Mouse (Mus musculus): Measurements from ENCODE around the gene Hist1h4c. TPM values are rescaled to one million over a fixed set of nuclear protein-coding genes. Genes with fewer than 3 reads are reported as not detected.

Gene Hist1h4c
- polyA plus RNA-seq, 1 experiment from 2014 or later, result 6.0 TPM

DNA sequence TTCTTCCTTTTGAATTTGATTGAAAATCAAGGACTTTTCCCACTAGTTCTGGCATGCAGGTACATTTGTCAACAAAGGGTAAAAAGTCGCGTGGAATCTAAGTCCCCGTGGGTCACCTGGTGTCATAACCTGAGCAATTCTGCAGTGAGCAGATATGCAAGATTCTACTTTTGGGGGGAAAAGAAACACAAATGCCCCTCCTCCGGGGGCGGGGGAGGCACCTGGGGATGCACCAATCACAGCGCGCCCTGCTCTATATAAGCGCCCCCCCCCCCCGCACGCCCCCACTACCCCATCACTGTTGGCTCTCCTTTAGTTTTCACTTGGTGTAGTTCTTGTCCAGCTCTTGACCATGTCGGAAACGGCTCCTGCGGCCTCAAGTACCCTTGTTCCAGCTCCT lies 2.7 kb downstream of the Hist1h4c start, which contains the start of gene Hist1h1t:
Gene Hist1h1t, plus strand, starts transcription at position 301 of the 400 bp plus-strand sequence.
- no peak within 1 kb of the TSS for H3K27ac ChIP-seq (ENCODE audit: low read depth, low read length)

DNA sequence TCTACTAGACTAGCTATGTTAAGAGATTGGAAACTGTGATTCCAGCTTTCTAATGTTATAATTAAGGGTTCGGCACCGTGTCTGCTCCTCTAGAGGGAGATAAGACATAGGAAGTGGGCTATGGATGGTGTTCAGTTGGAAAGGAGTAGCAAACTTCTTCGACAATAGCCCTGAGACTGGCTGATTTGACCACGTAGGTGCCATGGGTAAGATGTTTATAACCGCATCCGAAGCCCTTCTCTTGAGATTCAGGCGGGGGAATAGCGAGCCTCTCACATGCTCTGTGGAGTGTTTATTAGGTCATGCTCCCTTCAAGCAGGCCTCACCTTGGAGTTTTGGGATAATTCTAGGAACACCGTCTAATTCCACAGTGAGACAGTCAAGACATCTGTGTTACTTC lies 3.3 kb downstream of the Hist1h4c start:
- Histone ChIP-seq H3K9me3 (ENCODE audit: control insufficient read depth, low read length) (no peaks in the 10 kb centered on the region), H3K4me2 (ENCODE audit: low read depth, low read length, severe bottlenecking) (no peak overlapping the region), H3K4me1 (replicated peaks; ENCODE audit: control insufficient read depth, insufficient read depth, low read length) (no peaks in the 10 kb centered on the region), H3K27me3 (ENCODE audit: control insufficient read depth, insufficient read depth, low read length) (no peaks in the 10 kb centered on the region), H3K9ac (ENCODE audit: low read length) (no peak overlapping the region), H3K27ac (ENCODE audit: low read depth, low read length) (no peak overlapping the region), H3K36me3 (ENCODE audit: control insufficient read depth, insufficient read depth, low read length) (no peaks in the 10 kb centered on the region), H3K4me3 (ENCODE audit: low read depth, low read length) (no peak overlapping the region)
- WGBS, result 94% methylated on average over 9 of the region's 9 CpGs
- DNase-seq (ENCODE audit: low spot score), result no peak
- ATAC-seq (replicated peaks; ENCODE audit: low FRiP score), result no peak

More for the DNA sequence above, 2.7 kb downstream of the Hist1h4c start, which contains the start of gene Hist1h1t:
- H3K36me3 ChIP-seq (ENCODE audit: control insufficient read depth, insufficient read depth, low read length), result no peaks in the 10 kb centered on the region
- H3K27me3 ChIP-seq (ENCODE audit: control insufficient read depth, insufficient read depth, low read length), result no peaks in the 10 kb centered on the region
- H3K9ac ChIP-seq (ENCODE audit: low read length), result no peak within 1 kb of the TSS
- no peaks in the 10 kb centered on the region for H3K9me3 ChIP-seq (ENCODE audit: control insufficient read depth, low read length)
- H3K4me1 ChIP-seq (replicated peaks; ENCODE audit: control insufficient read depth, insufficient read depth, low read length), result no peaks in the 10 kb centered on the region
- no peak within 1 kb of the TSS for H3K4me3 ChIP-seq (ENCODE audit: low read depth, low read length)
- H3K4me2 ChIP-seq (ENCODE audit: low read depth, low read length, severe bottlenecking), result no peak within 1 kb of the TSS
- DNase-seq (ENCODE audit: low spot score) (no peak), ATAC-seq (replicated peaks; ENCODE audit: low FRiP score) (no peak)
- WGBS, result 52% methylated on average over 13 of the region's 13 CpGs

DNA sequence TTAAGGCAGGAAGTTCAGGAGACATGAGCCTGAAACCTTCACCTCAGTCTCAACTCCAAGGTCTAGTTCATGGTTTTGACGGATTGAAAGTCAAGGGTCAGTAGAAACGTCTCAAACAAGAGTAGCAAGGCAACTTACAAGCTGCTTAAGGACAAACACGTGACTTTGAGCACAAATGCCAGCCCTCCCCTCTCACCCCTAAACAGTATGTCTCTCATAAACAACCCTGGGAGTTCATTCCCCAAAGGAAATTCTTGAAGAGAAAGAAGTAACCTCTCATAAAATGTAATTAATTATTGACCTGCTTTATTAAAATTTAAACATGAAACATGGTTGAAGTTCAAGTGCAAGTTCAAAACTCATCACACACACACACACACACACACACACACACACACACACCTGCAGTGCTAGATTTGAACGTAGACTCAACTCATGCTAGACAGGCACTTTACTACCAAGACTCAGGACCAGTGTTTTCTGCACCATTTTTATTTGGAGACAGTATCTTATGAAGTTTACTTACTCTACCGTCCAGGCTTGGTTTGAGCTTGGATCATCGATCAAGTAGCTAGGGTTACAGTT lies 4.3 kb downstream of the Hist1h4c start:
- DNase-seq (ENCODE audit: low spot score) (no peak), ATAC-seq (replicated peaks; ENCODE audit: low FRiP score) (no peak)
- Histone ChIP-seq H3K9me3 (ENCODE audit: control insufficient read depth, low read length) (no peaks in the 10 kb centered on the region), H3K4me3 (ENCODE audit: low read depth, low read length) (no peak overlapping the region), H3K9ac (ENCODE audit: low read length) (no peak overlapping the region), H3K27ac (ENCODE audit: low read depth, low read length) (no peak overlapping the region), H3K36me3 (ENCODE audit: control insufficient read depth, insufficient read depth, low read length) (no peaks in the 10 kb centered on the region), H3K4me1 (replicated peaks; ENCODE audit: control insufficient read depth, insufficient read depth, low read length) (no peaks in the 10 kb centered on the region), H3K4me2 (ENCODE audit: low read depth, low read length, severe bottlenecking) (no peak overlapping the region), H3K27me3 (ENCODE audit: control insufficient read depth, insufficient read depth, low read length) (no peaks in the 10 kb centered on the region)
- WGBS, result 89% methylated on average over 6 of the region's 6 CpGs

DNA sequence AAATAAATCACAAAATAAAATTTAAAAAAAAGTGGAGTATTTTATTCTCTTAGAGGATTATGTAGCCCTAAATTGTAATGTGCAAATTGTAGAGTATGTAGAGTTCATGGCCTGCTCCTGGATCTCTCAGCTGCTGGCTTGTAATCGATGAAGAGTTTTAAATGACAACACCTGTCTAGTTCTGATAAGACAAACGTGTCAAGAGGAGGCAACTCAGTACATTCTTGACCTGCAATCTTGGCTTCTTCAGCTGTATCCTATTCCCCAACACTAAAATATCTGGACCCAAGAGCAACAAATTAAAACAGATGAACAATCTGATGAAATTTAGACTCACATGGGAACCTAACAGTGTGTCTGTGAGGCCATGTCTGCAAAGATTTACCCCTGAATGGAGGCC lies 8.8 kb downstream of the Hist1h4c start:
- Histone ChIP-seq H3K4me1 (replicated peaks; ENCODE audit: control insufficient read depth, insufficient read depth, low read length) (no peaks in the 10 kb centered on the region), H3K9ac (ENCODE audit: low read length) (no peak overlapping the region), H3K36me3 (ENCODE audit: control insufficient read depth, insufficient read depth, low read length) (no peaks in the 10 kb centered on the region), H3K9me3 (ENCODE audit: control insufficient read depth, low read length) (no peaks in the 10 kb centered on the region), H3K27ac (ENCODE audit: low read depth, low read length) (no peak overlapping the region), H3K4me2 (ENCODE audit: low read depth, low read length, severe bottlenecking) (no peak overlapping the region), H3K4me3 (ENCODE audit: low read depth, low read length) (no peak overlapping the region), H3K27me3 (ENCODE audit: control insufficient read depth, insufficient read depth, low read length) (no peaks in the 10 kb centered on the region)
- no peak for DNase-seq (ENCODE audit: low spot score)
- ATAC-seq (replicated peaks; ENCODE audit: low FRiP score), result no peak
- WGBS, result 88% methylated on average over 2 of the region's 2 CpGs

DNA sequence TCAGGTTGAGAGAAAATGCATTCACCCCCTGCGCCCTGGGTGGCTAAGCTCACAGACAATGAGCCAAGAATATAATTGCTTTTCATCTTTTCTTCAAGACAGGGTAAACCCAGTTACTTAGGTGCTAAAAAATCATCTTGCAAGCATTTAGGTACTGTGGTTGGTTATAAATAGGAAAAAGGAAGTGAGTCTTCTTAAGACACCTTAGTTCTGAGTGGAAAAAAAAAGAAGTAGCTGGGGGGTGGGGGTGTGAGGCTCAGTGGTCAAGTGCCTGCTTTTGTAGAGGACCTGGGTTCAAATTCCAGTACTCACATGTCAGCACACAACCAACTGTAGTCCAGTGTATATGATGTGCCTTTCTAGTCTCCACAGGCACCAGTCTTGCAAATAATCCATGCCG lies 9.3 kb downstream of the Hist1h4c start:
- ATAC-seq (replicated peaks; ENCODE audit: low FRiP score) (no peak), DNase-seq (ENCODE audit: low spot score) (no peak)
- no peaks in the 10 kb centered on the region for H3K9me3 ChIP-seq (ENCODE audit: control insufficient read depth, low read length)
- H3K4me1 ChIP-seq (replicated peaks; ENCODE audit: control insufficient read depth, insufficient read depth, low read length), result no peaks in the 10 kb centered on the region
- no peak overlapping the region for H3K9ac ChIP-seq (ENCODE audit: low read length)
- no peak overlapping the region for H3K4me3 ChIP-seq (ENCODE audit: low read depth, low read length)
- no peak overlapping the region for H3K27ac ChIP-seq (ENCODE audit: low read depth, low read length)
- H3K4me2 ChIP-seq (ENCODE audit: low read depth, low read length, severe bottlenecking), result no peak overlapping the region
- no peaks in the 10 kb centered on the region for H3K36me3 ChIP-seq (ENCODE audit: control insufficient read depth, insufficient read depth, low read length)
- 95% methylated on average over 2 of the region's 2 CpGs for WGBS
- no peaks in the 10 kb centered on the region for H3K27me3 ChIP-seq (ENCODE audit: control insufficient read depth, insufficient read depth, low read length)

DNA sequence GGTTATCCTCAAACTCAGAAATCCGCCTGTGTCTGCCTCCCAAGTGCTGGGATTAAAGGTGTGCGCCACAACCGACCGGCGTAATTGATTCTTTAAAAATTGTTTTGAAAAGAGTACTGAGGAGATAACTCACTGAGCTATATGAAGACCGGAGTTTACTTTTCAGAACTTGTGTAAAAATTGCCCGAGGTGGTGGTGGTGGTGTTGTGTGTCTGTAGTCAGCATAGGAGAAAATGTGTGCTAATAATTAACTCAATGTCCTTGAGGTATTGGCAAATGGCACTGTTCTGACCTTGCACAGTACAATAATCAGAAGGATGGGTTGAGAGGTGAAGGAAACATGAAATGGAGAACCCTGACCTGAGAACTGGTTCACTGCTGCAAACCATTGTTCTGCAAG lies 10.3 kb downstream of the Hist1h4c start:
- Histone ChIP-seq H3K4me3 (ENCODE audit: low read depth, low read length) (no peak overlapping the region), H3K27me3 (ENCODE audit: control insufficient read depth, insufficient read depth, low read length) (no peaks in the 10 kb centered on the region), H3K4me2 (ENCODE audit: low read depth, low read length, severe bottlenecking) (no peak overlapping the region), H3K9ac (ENCODE audit: low read length) (no peak overlapping the region), H3K36me3 (ENCODE audit: control insufficient read depth, insufficient read depth, low read length) (no peaks in the 10 kb centered on the region), H3K27ac (ENCODE audit: low read depth, low read length) (no peak overlapping the region), H3K9me3 (ENCODE audit: control insufficient read depth, low read length) (no peaks in the 10 kb centered on the region), H3K4me1 (replicated peaks; ENCODE audit: control insufficient read depth, insufficient read depth, low read length) (no peaks in the 10 kb centered on the region)
- 90% methylated on average over 7 of the region's 7 CpGs for WGBS
- no peak for DNase-seq (ENCODE audit: low spot score)
- no peak for ATAC-seq (replicated peaks; ENCODE audit: low FRiP score)

DNA sequence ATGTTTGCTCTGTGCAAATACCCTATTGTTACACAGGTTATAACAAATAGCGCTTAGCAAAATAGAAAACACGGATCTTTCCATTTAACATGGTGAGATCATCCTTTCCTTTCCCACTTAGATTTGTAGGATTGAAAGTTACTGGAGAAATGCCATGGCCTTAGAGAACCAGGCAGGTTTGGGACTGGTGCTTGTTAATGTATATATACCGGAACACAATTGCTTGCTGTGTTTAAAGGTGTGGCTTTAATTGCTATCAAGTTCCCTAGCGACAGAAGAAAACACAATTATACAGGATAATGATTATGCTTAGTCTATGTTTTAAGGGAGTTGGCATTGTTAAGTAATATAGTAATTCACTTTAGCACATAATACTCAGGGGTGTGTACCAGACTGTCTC lies 11.1 kb downstream of the Hist1h4c start:
- WGBS, result 90% methylated on average over 4 of the region's 4 CpGs
- no peak overlapping the region for H3K27ac ChIP-seq (ENCODE audit: low read depth, low read length)
- H3K4me2 ChIP-seq (ENCODE audit: low read depth, low read length, severe bottlenecking), result no peak overlapping the region
- H3K4me1 ChIP-seq (replicated peaks; ENCODE audit: control insufficient read depth, insufficient read depth, low read length), result 0 out of 2 replicates have a peak, but pooled peaks cover 2% of the 10 kb centered on the region
- H3K27me3 ChIP-seq (ENCODE audit: control insufficient read depth, insufficient read depth, low read length), result no peaks in the 10 kb centered on the region
- no peaks in the 10 kb centered on the region for H3K9me3 ChIP-seq (ENCODE audit: control insufficient read depth, low read length)
- no peak for DNase-seq (ENCODE audit: low spot score)
- H3K9ac ChIP-seq (ENCODE audit: low read length), result no peak overlapping the region
- no peak for ATAC-seq (replicated peaks; ENCODE audit: low FRiP score)
- H3K36me3 ChIP-seq (ENCODE audit: control insufficient read depth, insufficient read depth, low read length), result no peaks in the 10 kb centered on the region
- H3K4me3 ChIP-seq (ENCODE audit: low read depth, low read length), result no peak overlapping the region

DNA sequence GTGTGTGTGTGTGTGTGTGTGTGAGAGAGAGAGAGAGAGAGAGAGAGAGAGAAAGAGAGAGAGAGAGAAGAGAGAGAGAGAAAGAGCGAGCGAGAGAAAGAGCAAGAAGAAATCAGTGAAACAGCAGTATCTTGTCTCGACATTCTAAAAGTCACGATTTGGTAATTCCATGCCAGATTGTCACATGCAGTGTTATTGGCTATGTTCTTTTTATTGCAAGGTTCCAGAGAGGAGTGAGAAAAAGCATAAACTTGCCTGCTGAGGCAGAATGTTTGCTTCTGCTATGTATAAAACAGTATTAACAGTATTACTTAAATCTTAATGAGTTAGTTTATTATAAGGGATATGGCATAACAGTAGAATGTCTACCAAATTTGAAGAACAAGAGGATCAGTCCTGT lies 12.3 kb downstream of the Hist1h4c start:
- peak overlapping the region; percentile 53 for H3K9ac ChIP-seq (ENCODE audit: low read length)
- peak overlapping the region; percentile 98 for H3K27ac ChIP-seq (ENCODE audit: low read depth, low read length)
- DNase-seq (ENCODE audit: low spot score) (no peak), ATAC-seq (replicated peaks; ENCODE audit: low FRiP score) (no peak)
- no peaks in the 10 kb centered on the region for H3K27me3 ChIP-seq (ENCODE audit: control insufficient read depth, insufficient read depth, low read length)
- peak overlapping the region; percentile 40; the same call in 1 of the 2 replicates for H3K4me3 ChIP-seq (ENCODE audit: low read depth, low read length)
- H3K4me1 ChIP-seq (replicated peaks; ENCODE audit: control insufficient read depth, insufficient read depth, low read length), result 0 out of 2 replicates have a peak, but pooled peaks cover 2% of the 10 kb centered on the region
- H3K4me2 ChIP-seq (ENCODE audit: low read depth, low read length, severe bottlenecking), result peak overlapping the region; percentile 71; the same call in 1 of the 2 replicates
- H3K36me3 ChIP-seq (ENCODE audit: control insufficient read depth, insufficient read depth, low read length), result no peaks in the 10 kb centered on the region
- 72% methylated on average over 4 of the region's 4 CpGs for WGBS
- H3K9me3 ChIP-seq (ENCODE audit: control insufficient read depth, low read length), result no peaks in the 10 kb centered on the region

All from forebrain, embryonic 11.5 days (tissue).